Mouse (Mus musculus) cerebral cortex, adult 2 months (tissue): Measurements from ENCODE around the gene Hacd4.

Experiments
- WGBS: fragments of 180-500 bp; shearing (Covaris S2); methylation state at CpG from one replicate; pipeline ENCODE4 v1.1.7; 2018; 5-methylcytosine and 5-hydroxymethylcytosine counted together

The Hacd4 gene

DNA sequence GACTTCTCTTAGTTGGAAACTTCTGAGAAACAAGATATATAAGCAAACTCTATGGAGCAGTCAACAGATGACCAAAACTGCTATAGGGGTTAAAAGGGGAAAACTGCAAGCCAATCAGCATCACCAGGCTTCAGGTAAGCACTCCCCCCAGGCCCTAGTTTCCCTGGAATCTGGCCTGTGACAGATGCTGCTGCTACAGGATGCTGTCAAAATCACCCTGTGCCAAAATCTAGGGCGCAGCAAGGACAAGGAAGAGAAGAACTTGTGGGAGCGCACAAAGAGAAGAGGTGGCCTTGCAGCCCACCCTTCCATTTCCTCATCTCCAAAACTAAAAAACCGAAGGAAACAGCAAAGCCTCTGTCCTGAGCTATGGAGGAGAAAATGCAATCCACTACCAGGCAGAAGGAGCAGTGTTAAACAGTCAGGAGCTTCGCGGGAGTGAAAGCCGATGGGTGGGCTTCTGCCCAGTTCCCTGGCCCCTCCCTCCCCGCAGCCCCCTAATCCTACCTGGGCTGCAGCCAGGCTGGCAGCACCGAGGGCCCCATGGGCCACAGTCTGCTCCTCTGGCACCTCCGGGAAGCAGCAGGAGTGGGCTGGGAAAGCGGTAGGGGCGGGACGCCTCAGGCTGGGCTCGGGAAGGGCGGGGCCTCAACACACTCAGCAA lies at the start of gene Hacd4:
TSS of gene Hacd4 (minus strand) at position 603 of the 664 bp plus-strand sequence.
- 4% methylated on average over 14 of the region's 14 CpGs for WGBS

DNA sequence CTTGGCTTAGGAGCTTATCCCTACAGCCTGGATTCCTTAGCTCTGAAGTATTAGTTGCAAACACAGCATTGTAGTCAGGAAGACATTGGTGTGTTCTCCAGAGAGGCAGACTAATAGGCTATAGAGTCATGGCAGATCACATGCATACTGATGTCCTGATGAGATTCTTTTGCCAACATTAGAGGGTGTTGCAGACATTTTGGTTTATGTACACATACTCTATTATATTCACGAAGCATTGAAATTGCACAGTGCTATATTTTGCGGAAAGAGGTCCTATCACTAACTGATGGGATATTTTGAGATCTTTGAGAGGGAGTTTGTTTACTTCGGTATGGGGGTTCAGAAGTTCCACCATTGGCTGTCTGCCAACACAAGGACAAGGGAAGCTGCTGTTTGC lies 49.4 kb upstream of the Hacd4 start:
- 59% methylated on average over 3 of the region's 3 CpGs for WGBS

DNA sequence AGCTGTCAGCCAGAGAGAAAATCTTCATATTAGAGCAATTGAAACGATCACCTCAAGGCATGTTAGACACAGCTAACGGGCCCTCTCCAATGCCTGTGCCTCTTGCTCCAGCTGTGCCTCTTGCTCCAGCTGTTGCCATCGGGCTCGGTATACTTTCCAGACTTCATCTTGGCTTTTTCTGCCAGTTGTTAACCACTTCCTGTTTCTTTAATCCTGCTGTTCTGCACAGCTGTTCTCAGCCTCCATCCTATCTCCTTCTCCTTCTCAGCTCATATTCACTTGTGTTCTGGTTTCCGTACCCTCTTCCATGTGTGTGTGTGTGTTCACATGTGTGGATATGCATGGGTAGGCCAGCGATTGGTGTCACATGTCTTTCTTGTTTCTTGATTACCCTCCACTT lies 41.4 kb upstream of the Hacd4 start:
- WGBS, result 79% methylated on average over 6 of the region's 6 CpGs

DNA sequence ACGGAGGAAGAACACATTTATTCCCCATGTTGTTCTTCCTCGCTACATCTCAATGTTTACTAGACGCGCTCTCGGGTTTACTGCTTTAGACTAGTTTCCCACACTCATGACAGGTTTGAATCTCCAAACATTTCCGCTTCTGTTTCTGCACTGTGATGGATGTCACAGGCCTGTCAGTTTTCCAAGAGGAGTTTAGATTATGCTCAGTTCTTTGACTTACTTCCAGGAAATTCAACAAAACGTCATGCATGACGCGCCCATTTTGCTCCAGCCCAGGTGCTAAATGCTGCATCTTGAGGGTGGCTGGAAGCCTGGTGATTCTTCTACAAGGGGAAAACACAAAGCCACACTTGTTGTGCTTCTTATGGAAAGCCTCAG lies 40.1 kb upstream of the Hacd4 start:
- 74% methylated on average over 9 of the region's 9 CpGs for WGBS

DNA sequence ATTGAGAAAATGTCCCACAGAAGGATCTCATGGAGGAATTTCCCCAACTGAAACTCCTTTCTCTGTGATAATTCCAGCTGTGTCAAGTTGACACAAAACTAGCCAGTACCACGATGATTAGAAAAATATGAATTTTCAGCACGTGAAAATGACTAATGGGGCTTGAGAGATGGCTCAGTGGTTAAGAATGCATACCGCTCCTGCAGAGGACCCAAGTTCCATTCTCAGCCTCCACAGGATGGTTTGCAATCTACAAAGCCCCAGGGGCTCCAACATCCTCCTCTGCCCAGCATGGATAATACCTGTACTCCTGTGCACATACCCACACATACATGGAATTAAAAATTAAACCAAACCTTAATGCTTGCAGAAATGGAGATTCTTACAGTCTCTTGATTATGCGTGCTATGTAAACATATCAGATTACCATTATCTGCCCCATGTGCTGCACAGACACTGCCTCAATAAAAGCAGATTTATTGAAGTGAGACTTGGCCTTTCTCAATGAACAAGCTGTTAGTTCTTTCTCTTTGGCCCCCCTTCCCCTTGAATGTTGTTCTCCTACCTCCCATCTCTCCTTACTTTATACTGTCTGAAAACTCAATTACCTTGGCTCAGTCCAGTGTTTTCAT lies 39.6 kb upstream of the Hacd4 start:
- 90% methylated on average over 4 of the region's 4 CpGs for WGBS

DNA sequence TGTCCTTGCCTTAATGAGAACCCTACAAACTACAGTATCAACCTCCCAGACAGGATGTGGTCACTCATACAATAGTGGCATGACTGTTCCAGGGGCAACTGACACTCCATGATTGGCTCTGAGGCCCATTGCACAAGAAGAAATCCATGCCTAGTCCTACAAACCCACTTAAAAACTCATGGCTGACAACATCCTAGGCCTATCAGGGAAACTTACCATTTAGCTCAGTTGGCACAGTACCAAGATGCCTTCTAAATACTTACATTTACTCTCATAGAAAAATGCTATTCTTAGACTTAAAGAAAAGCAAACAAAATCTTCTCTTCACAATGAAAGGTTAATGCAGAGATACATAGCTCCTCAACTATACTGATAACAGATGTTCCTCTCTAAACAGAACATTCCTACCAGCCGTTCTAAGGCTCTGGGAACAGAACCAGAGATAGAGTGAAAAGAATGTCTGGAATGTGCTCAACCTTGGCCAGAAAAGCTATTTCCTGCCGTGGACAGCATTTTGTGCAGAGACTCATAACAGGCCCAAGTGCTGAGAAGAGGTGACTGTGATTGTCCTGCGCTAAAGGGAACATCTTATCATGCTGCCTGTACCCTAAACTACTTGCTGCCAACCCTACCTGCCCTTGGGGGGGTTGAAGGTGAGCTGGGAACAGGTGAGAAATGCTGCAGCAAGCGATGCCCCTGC lies 37.9 kb upstream of the Hacd4 start:
- WGBS, result 55% methylated on average over 4 of the region's 4 CpGs

DNA sequence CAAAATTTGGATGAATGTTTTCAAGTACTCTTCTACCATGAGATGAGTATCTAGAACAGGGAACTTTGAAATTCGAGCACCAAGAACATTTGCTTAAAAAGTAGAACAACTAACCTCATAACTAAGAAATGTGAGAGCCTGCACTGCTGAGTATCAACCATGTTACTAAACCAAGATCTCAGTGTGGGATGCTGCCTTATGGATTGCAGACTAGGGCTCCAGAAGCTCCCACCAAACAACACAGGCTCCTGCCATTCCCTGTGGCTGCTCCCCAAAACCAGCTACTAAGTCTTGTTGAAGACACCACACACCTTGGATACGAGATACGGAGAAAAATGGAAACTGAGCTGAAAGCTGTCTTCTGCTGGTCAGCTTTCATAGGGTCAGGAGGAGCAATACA lies 37.4 kb upstream of the Hacd4 start:
- WGBS, result 81% methylated on average over 3 of the region's 3 CpGs

DNA sequence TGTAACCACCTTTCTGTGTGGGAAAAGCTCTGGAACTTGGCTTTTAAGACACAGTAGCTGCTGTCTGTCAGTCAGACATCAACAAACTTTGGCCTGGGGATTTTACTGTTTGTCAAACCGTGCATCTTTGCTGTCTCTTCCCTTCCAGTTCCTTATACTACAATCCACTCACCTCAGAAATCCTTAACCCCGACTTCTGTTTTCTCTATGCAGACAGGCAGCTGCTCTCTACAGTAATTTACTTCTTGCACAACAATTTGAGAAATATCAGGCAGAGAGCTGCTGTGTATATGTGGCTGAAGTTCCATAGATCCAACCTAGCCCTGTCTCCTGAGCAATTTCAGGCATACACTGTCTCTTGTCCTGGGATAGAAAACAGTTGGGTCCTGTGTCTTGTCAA lies 32.8 kb upstream of the Hacd4 start:
- 80% methylated on average over 2 of the region's 2 CpGs for WGBS

DNA sequence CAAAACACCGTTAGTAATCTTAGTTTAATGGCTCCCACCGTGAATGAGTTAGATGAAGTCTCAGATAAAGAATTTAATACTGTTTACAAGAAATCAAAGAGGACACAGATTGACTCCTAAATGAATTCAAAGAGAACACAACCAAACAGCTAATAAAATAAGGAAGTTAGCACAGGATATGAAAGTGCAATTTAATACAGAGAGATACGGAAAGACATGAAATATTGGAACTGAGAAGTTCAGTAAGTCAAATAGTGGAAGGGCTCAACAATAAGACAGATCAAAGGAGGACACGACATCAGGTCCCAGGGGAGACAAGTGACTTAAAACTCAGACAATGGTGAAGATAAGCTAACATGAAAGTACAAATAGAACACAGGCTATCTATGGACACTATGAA lies 25.8 kb upstream of the Hacd4 start:
- 81% methylated on average over 4 of the region's 4 CpGs for WGBS

DNA sequence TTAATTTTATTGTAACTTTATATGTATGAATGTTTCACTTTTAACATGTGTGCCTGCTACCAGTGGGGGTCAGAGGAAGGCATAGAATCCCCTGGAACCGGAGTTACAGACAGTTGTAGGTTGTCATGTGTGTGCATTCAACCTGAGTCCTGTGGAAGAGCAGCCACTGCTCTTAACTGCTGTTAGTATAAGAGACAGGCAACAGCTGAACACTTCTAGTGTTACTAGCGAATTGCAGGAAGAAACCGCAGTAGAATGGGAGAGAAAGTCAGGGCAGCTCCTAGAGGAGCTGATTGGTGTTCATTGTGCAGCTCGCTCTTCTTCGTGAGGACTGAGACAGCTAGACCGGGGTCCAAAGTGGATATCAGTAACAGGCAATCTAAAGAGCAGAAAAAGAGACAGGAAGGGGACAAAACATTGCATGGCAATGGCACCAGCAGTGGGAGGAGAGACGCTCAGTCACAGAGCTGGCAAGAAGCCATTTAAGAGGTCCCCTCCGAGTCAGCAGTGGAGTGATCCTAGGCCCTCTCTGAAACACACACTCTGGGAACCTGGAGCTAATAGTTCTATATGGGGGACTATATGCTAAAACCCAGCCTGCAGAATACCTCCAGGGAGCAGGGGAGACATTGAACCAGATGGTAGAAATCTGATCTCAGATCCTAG lies 24.4 kb upstream of the Hacd4 start:
- WGBS, result 64% methylated on average over 8 of the region's 8 CpGs

DNA sequence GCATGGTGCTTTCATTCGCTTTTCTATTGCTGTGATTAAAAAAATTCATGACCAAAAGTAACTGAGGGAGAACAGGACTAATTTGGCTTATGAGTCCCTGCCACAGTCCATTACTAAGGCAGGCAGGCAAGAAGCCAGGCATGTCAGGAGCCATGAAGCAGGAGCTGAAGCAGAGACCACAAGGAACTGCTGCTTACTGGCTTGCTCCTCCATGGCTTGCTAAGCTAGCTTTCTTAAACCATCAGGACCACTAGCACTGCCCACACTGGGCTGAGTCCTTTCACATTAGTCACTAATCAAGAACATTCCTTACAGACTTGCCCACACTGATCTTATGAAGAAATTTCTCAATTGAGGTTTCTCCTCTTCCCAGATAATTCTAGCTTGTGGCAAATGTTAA lies 23.8 kb upstream of the Hacd4 start:
- WGBS, result 95% methylated on average over 1 of the region's 1 CpGs

DNA sequence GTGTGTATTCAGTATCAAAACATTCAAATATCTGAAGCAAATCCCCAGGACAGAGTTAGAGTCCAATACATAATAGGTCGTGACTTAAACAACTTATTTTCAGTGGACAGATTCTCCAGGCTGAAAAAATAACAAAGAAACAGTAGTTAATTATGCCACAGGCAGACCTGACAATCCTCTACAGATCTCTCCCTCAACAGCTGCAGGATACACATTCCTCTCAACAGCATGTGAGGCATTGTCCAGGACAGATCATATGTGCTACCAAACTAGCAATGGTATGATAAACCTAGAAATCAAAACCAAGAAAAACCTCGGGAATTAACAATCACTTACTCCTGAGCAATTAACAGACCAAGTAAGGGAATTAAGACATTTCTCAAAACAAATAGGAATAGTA lies 22.6 kb upstream of the Hacd4 start:
- WGBS, result 85% methylated on average over 2 of the region's 2 CpGs

DNA sequence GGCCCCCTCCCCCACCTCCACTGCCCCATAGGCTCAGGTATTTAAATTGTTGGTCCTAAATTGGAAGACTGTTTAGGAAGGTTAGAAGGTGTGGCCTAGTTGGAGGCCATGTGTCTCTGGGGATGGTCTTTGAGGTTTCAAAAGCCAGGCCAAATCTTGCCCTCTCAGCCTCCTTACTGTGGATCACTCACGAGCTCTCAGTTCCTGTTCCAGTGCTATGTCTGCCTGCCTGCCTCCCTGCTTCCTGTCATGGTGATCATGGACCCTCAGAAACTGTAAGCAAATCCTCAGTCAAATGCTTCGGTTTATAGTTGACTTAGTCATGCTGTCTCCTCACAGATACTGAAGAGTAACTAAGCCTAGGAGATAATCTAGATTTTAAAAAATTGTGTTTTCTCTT lies 19.9 kb upstream of the Hacd4 start:
- WGBS, result 83% methylated on average over 2 of the region's 2 CpGs

DNA sequence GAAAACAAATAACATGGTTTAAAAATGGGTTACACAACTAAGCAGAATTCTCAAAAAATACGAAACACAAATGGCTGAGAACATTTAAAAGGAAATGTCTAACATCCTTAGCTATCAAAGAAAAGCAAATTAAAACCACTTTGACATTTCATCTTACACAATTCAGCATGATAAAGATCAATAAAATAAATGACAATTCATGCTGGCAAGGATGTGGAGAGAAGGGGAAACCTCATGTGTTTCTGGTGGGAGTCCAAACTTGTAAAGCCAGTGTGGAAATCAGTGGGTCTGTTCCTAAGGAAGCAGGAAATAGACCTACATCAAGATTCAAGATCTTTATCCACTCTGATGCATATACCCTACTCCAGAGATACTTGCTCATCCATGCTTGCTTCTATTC lies 19.4 kb upstream of the Hacd4 start:
- WGBS, result 81% methylated on average over 1 of the region's 1 CpGs

DNA sequence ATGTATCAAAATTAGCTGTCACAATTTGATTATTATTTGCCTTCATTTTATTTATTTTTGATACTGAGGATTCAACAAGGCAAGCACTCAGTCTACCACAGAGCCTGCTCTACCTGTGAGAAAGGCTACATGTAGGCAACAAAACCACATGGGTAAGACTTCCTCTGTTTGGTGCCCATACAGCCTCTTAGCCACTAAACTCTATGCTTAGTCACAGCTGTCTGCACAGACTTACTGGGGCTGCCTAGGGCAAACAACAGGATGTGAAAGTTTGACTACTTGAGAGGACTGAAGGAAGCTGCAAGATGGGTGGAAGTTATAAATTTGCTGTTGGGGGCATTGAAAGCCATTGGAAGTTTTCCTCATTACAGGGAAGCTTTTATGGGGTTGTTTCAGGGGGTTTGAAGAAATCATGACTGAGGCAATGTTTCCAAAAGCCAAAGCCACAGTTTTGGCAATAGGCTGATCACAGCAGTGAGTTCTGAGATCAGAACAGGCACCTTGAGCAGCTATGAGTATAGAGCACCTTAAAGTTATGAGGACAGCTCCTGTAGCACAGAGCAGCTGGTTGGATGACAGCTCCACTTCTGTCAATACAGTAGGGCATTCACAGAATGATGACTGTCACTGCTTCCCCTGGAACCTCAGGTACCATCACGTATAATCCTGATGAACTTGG lies 11.5 kb upstream of the Hacd4 start:
- WGBS, result 100% methylated on average over 1 of the region's 1 CpGs

DNA sequence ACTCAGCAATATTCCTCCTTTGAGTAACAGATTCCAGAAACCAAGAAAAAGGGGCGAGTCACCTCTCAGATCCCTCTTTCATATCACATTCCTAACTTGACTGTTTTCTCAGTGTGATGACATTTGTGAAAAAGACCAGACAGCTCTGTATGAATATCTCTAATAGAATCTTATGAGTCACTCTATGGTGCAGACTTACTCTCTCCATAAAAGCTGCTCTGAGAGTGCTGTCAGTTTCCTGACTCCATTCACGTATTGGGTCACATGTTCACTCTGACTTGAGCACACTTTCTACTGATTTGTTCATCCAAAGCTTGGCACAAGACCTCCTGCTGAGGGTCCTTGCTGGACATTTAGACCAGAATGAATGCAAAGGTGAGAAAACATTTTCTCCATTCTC lies 10.2 kb upstream of the Hacd4 start:
- WGBS, result 85% methylated on average over 2 of the region's 2 CpGs

DNA sequence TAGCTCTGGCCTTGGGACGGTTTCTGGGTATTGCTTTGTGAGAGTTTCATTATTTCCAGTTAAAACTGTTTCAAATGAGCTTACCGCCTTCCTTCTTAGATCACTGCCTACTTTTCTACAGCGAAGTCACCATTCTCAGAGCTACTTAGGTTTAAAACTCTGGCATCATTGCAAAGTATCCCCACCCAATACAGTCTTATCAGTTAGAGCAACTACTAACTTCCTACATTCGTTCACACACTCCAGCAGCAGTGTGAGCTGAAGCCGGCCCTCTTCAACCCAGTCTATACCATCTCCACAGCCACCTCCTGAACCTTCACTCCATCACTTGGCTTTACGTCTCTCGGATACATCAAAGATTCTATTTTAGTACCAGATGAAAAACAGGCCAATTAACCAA lies 2.1 kb upstream of the Hacd4 start:
- WGBS, result 95% methylated on average over 7 of the region's 7 CpGs

DNA sequence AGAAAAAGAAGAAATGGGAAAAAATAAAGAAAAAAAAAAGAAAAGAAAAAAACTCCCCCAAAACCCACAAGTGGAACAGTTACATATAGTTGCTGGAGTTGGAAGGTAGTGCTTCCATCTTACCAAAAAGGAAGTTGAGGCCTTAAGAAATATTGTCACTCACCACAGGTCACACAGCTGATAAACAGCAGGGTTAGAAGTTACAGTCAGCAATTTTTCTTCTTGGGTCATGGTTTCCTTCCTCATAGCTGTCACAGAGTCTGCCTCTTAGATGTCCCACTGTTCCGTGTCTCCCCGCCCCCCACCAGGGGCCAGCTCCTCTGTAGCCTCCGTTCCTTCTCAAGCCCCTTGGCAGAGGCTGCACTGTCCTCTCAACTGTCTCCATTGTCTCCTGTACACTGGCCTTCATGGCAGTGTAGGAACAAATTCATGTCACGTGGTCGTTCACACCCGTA lies 968 bp upstream of the Hacd4 start:
- 88% methylated on average over 6 of the region's 6 CpGs for WGBS

DNA sequence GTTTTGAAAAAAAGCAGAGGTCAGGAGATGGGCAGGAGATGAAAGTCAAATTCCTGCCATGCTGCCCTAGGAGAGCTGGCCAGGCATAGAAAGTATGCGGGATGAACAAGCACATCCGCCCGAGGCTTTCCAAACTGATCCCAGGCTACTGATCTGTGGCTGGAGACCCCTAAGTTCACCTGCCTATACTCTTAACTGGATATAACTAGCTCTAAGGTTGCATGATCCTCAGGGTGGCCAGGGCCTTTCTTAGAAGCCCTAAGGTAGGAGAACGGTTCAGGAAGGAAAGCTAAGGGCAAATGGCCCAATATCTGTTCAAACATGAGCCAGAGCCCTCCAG lies 232 bp upstream of the Hacd4 start:
- 46% methylated on average over 4 of the region's 4 CpGs for WGBS

DNA sequence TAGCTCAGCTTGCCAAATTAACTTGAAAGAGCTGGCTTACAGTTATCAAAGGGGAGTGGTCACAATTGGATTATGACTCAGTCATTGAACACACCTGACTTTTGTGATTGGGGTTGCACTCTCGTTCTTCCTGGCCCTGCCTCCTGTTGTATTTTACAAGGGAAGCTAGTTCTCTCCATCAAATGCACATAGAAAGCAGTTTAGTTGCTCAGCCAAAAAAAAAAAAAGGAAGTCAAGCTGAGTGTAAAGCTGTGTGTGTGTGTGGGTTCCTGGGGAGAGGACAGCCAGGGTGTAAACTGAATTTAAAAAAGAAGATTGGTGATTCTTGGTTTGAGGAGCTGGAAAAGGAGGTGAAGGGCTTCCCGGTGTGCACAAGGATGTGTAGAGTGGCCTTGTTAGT lies 811 bp downstream of the Hacd4 start:
- WGBS, result 36% methylated on average over 2 of the region's 2 CpGs

DNA sequence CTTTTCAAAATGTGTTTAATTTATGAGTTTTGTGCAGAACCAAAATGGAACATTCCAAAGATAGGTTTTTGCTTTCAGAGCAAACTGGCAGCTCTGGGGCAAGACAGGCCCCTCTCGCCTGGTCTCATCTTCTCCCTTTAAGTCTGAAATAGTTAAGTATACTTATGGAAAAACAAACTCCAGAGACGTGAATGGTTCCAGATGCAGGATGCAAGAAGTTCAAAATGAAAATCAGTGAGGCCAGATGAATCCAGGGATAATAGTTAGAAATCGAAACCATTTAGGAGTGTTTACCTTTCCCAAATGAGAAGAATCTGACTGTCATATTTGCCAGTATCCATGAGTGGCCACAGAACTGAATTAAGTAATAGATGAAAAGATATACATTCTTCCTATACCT lies 1.6 kb downstream of the Hacd4 start:
- 80% methylated on average over 3 of the region's 3 CpGs for WGBS

DNA sequence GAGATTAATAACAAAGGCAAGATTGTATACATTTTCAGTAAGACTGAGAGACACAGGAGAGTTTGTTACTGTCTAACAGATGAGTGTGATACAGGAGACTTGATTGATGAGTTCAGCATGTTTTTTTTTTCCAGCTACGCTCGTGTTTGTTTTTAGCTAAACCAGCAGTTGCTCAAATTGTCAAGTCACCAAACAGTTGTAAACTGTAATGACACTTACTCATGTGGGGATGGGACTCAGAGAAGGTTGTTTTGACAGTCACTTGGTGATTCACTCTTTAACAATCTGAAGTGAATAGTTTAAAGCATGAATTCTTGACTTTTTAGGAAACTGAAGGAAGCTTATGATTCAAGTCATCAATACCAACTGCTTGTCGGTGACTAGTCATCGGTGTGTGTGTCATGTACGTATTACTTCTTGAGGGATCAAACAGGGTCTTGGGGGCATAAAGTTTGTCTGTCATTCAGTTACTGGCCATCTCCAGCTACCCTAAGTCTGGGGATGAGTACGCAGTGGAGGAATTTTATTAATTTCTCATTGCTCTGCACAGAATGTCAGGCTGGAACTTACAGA lies 2.0 kb downstream of the Hacd4 start:
- WGBS, result 75% methylated on average over 6 of the region's 6 CpGs
